Mouse (Mus musculus): ENCODE results near the gene Gm40193. TPM values are rescaled to one million over a fixed set of nuclear protein-coding genes. Genes with fewer than 3 reads are reported as not detected.
"Not testable (repeated sequence)": the region's sequence is repeated elsewhere in the genome, so short reads cannot be mapped to it uniquely, and the experiment has no call there.

Gm40193 gene
- total and polyA plus RNA-seq, 3 experiments = not detected

DNA sequence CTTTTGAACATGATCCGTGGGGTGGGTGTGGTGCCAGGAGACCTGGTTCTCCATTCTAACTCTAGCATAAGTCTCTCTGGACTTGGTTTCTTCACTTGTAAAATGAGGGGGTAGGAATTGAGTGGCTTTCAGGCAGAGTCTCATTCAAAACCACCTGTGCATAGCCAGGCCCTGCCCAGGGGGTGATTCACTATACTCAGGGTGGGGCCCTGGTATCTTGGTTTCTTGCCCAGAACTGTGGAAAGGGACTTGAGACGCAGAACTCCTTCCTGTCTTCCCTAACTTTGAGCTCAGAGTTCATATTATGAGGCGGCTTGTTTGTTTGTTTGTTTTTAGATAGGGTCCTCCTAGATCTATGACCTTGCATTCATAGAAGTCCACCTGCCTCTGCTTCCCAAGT, 44.5 kb upstream of the Gm40193 start:
- Histone ChIP-seq H3K4me3 (ENCODE audit: low read depth, low read length) (no peak overlapping the region), H3K9me3 (replicated peaks) (no peaks in the 10 kb centered on the region), H3K27me3 (ENCODE audit: insufficient read depth, low read length) (no peaks in the 10 kb centered on the region), H3K36me3 (replicated peaks) (peaks cover 68% of the 10 kb centered on the region), H3K4me1 (ENCODE audit: insufficient read depth, low read depth, low read length) (peaks cover 48% of the 10 kb centered on the region)
- DNase-seq (ENCODE audit: low spot score) = no peak
- no peak for ATAC-seq (ENCODE audit: extremely low read depth, insufficient number of reproducible peaks, low FRiP score, poor library complexity, severe bottlenecking)
- no peak for TF ChIP-seq POLR2AphosphoS5 (IDR thresholded peaks at IDR 0.05; ENCODE audit: insufficient replicate concordance, low read depth, low read length)
- TF ChIP-seq GATA1 (IDR thresholded peaks at IDR 0.05; ENCODE audit: borderline replicate concordance, low read length) = no peak
- no peak for TF ChIP-seq GATA2 (IDR thresholded peaks at IDR 0.05; ENCODE audit: borderline replicate concordance, low read depth, low read length)
- TF ChIP-seq CTCF (IDR thresholded peaks at IDR 0.05; ENCODE audit: low read depth, low read length) = no peak
- no peak for TF ChIP-seq TAL1 (conservative IDR thresholded peaks at IDR 0.05; ENCODE audit: low read depth, low read length)

DNA sequence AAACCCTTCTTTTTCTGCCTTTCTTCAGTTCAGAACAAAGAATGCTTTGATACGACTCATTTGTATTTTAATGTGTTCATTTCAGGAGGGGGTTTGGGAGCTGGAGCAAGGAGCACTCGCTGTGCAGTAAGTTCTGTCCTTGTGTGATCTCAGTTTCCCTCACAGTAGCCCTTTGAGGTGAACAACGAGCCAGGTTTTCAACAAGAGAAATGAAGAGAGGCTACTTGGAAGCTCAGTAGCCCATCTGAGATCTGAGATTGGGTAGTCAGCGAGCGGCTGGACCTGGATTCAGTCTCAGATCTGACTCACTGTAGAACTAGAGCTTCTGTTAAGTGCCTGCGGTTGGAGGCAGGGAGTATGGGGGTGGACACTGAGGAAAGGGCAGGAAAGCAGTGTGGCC, 41.1 kb upstream of the Gm40193 start:
- no peaks in the 10 kb centered on the region for H3K9me3 ChIP-seq (replicated peaks)
- no peak overlapping the region for H3K4me3 ChIP-seq (ENCODE audit: low read depth, low read length)
- peaks cover 63% of the 10 kb centered on the region for H3K4me1 ChIP-seq (ENCODE audit: insufficient read depth, low read depth, low read length)
- DNase-seq (ENCODE audit: low spot score) (no peak), ATAC-seq (ENCODE audit: extremely low read depth, insufficient number of reproducible peaks, low FRiP score, poor library complexity, severe bottlenecking) (no peak)
- H3K36me3 ChIP-seq (replicated peaks) = peaks cover 58% of the 10 kb centered on the region
- TF ChIP-seq CTCF (IDR thresholded peaks at IDR 0.05; ENCODE audit: low read depth, low read length) = no peak
- TF ChIP-seq GATA2 (IDR thresholded peaks at IDR 0.05; ENCODE audit: borderline replicate concordance, low read depth, low read length) = no peak
- TF ChIP-seq POLR2AphosphoS5 (IDR thresholded peaks at IDR 0.05; ENCODE audit: insufficient replicate concordance, low read depth, low read length) = no peak
- TF ChIP-seq GATA1 (IDR thresholded peaks at IDR 0.05; ENCODE audit: borderline replicate concordance, low read length) = no peak
- no peak for TF ChIP-seq TAL1 (conservative IDR thresholded peaks at IDR 0.05; ENCODE audit: low read depth, low read length)
- no peaks in the 10 kb centered on the region for H3K27me3 ChIP-seq (ENCODE audit: insufficient read depth, low read length)

DNA sequence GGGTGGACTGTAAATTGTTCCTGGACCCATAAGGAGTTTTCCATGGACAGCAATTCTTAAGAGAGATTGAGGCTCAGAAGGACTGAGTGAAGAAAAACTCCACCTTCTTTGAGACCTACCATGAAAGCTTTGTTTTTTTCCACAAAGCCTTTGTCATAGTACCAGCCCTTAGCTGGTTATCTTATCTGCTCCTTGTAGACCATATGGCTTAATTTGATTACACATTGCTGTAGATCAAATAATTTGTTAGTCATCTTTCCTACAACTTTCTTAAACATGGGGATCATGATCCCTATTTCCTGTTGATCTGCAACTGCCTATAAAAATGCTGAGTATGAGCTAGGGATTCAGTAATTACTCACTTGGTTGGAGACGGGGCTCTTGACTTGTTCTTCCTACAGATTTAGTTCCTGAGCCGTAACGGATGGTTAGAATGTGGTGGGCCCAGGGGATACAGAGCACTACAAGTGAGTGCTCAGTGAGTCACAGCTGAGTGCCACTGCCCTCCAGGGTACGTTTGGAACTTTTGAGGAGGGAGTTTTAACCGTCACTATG, 39.7 kb upstream of the Gm40193 start:
- Histone ChIP-seq H3K4me1 (ENCODE audit: insufficient read depth, low read depth, low read length) (peaks cover 75% of the 10 kb centered on the region), H3K36me3 (replicated peaks) (peaks cover 60% of the 10 kb centered on the region), H3K27me3 (ENCODE audit: insufficient read depth, low read length) (no peaks in the 10 kb centered on the region), H3K9me3 (replicated peaks) (no peaks in the 10 kb centered on the region), H3K4me3 (ENCODE audit: low read depth, low read length) (peak overlapping the region; percentile 22; the same call in 1 of the 2 replicates)
- DNase-seq (ENCODE audit: low spot score) (peak; percentile 19), ATAC-seq (ENCODE audit: extremely low read depth, insufficient number of reproducible peaks, low FRiP score, poor library complexity, severe bottlenecking) (peak; percentile 48; the same call in 1 of the 2 replicates)
- TF ChIP-seq POLR2AphosphoS5 (IDR thresholded peaks at IDR 0.05; ENCODE audit: insufficient replicate concordance, low read depth, low read length) (no peak), CTCF (IDR thresholded peaks at IDR 0.05; ENCODE audit: low read depth, low read length) (no peak), GATA2 (IDR thresholded peaks at IDR 0.05; ENCODE audit: borderline replicate concordance, low read depth, low read length) (no peak), TAL1 (conservative IDR thresholded peaks at IDR 0.05; ENCODE audit: low read depth, low read length) (peak; percentile 55), GATA1 (IDR thresholded peaks at IDR 0.05; ENCODE audit: borderline replicate concordance, low read length) (no peak)

DNA sequence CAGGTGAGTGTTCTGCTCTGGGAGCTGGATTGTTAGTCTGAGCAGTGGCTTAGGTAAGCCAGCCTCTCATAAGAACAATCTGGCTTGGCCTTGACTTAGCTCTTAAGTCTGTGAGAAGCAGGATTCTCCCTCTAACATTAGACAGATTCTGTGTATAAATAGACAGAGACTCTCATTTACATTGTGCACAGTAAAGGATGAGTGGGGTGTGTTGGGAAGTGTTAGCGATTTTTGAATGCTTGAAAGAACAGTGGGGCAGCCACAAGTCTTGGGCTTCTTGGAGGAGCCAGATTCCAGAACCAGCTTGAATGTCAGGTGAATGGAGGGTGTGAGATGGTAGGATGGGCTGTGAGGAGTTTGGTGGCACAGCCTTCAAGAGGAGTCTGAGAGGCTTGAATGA, 38.9 kb upstream of the Gm40193 start:
- Histone ChIP-seq H3K4me1 (ENCODE audit: insufficient read depth, low read depth, low read length) (peaks cover 76% of the 10 kb centered on the region), H3K36me3 (replicated peaks) (peaks cover 61% of the 10 kb centered on the region), H3K9me3 (replicated peaks) (no peaks in the 10 kb centered on the region), H3K4me3 (ENCODE audit: low read depth, low read length) (peak overlapping the region; percentile 22; the same call in 1 of the 2 replicates), H3K27me3 (ENCODE audit: insufficient read depth, low read length) (no peaks in the 10 kb centered on the region)
- ATAC-seq (ENCODE audit: extremely low read depth, insufficient number of reproducible peaks, low FRiP score, poor library complexity, severe bottlenecking) (no peak), DNase-seq (ENCODE audit: low spot score) (no peak)
- TF ChIP-seq GATA2 (IDR thresholded peaks at IDR 0.05; ENCODE audit: borderline replicate concordance, low read depth, low read length) (no peak), GATA1 (IDR thresholded peaks at IDR 0.05; ENCODE audit: borderline replicate concordance, low read length) (no peak), TAL1 (conservative IDR thresholded peaks at IDR 0.05; ENCODE audit: low read depth, low read length) (no peak), CTCF (IDR thresholded peaks at IDR 0.05; ENCODE audit: low read depth, low read length) (no peak), POLR2AphosphoS5 (IDR thresholded peaks at IDR 0.05; ENCODE audit: insufficient replicate concordance, low read depth, low read length) (no peak)

DNA sequence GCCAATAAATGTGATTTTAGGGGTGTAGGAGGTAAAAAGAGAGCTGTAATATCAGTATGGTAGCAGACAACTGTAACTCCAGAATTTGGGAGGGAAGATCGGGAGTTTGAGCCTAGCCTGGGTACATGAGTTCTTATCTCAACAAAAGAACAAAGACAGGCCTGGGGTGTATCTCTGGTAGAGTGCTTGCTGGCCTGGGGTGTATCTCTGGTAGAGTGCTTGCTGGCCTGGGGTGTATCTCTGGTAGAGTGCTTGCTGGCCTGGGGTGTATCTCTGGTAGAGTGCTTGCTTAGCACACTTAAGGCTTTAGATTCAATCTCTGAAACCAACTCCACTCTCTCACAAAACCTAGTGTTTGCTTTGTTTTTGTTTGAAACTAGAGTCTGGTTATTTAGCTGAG, 37.9 kb upstream of the Gm40193 start:
- Histone ChIP-seq H3K4me1 (ENCODE audit: insufficient read depth, low read depth, low read length) (peaks cover 74% of the 10 kb centered on the region), H3K36me3 (replicated peaks) (peaks cover 64% of the 10 kb centered on the region)
- not testable (repeated sequence) for ATAC-seq (ENCODE audit: extremely low read depth, insufficient number of reproducible peaks, low FRiP score, poor library complexity, severe bottlenecking); DNase-seq (ENCODE audit: low spot score); H3K27me3 ChIP-seq (ENCODE audit: insufficient read depth, low read length); H3K9me3 ChIP-seq (replicated peaks); H3K4me3 ChIP-seq (ENCODE audit: low read depth, low read length)

DNA sequence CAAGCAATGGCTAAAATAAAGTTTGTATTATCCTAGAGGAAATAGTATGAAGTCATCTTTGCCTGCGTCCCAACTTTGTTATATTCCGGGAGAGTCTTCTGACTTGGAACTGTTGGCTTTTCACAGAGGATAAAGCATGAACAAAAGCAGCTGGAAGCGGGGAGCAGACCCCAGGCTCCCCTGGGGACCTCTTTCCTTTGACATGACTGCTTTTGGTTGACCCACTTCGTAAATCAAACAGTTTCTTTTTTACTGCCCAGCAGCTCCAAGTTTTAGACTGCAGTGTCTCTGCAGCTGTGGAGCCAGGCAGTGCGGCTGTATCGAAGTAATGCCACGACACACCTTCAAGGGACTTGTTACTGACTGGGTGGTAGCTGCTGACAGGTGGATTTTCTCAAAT, 33.8 kb upstream of the Gm40193 start:
- H3K9me3 ChIP-seq (replicated peaks) = no peaks in the 10 kb centered on the region
- H3K4me3 ChIP-seq (ENCODE audit: low read depth, low read length) = no peak overlapping the region
- no peaks in the 10 kb centered on the region for H3K27me3 ChIP-seq (ENCODE audit: insufficient read depth, low read length)
- DNase-seq (ENCODE audit: low spot score) = no peak
- ATAC-seq (ENCODE audit: extremely low read depth, insufficient number of reproducible peaks, low FRiP score, poor library complexity, severe bottlenecking) = no peak
- TF ChIP-seq GATA2 (IDR thresholded peaks at IDR 0.05; ENCODE audit: borderline replicate concordance, low read depth, low read length) (no peak), GATA1 (IDR thresholded peaks at IDR 0.05; ENCODE audit: borderline replicate concordance, low read length) (no peak), CTCF (IDR thresholded peaks at IDR 0.05; ENCODE audit: low read depth, low read length) (no peak), POLR2AphosphoS5 (IDR thresholded peaks at IDR 0.05; ENCODE audit: insufficient replicate concordance, low read depth, low read length) (no peak), TAL1 (conservative IDR thresholded peaks at IDR 0.05; ENCODE audit: low read depth, low read length) (no peak)
- H3K4me1 ChIP-seq (ENCODE audit: insufficient read depth, low read depth, low read length) = peaks cover 84% of the 10 kb centered on the region
- H3K36me3 ChIP-seq (replicated peaks) = peaks cover 50% of the 10 kb centered on the region

Data from G1E (cell line).